Mouse (Mus musculus) layer of hippocampus, postnatal 10 days (tissue): ENCODE data around the gene Kcnmb4. TPM values are rescaled to one million over a fixed set of nuclear protein-coding genes. Genes with fewer than 3 reads are reported as not detected.

ENCODE experiments used
- DNase-seq, 2 experiments: peaks; one replicate each; pipeline ENCODE4 v3.0.0; 2021; ENCODE audit warnings: low spot score in 2 of 2
- long read RNA-seq: library from polyadenylated mRNA; stranded (forward); transcript quantifications from one replicate; pipeline ENCODE4 v2.0.0, GENCODE M21; 2023
- total RNA-seq, 2 experiments: library from RNA; stranded (reverse); gene quantifications; 2 replicates each; pipeline ENCODE4 v1.2.3; 2021

Kcnmb4 gene
- 10 to 100 TPM; 80.0 to 80.3 TPM for total RNA-seq
- long read RNA-seq, transcript Kcnmb4-201 (3 exons, 1,367 nt): major isoform, 112 of 125 reads
- long read RNA-seq, partial matches to known transcripts: 1 of 125 reads
- long read RNA-seq, other reads (novel, unspliced or antisense): 12 of 125 reads

DNA sequence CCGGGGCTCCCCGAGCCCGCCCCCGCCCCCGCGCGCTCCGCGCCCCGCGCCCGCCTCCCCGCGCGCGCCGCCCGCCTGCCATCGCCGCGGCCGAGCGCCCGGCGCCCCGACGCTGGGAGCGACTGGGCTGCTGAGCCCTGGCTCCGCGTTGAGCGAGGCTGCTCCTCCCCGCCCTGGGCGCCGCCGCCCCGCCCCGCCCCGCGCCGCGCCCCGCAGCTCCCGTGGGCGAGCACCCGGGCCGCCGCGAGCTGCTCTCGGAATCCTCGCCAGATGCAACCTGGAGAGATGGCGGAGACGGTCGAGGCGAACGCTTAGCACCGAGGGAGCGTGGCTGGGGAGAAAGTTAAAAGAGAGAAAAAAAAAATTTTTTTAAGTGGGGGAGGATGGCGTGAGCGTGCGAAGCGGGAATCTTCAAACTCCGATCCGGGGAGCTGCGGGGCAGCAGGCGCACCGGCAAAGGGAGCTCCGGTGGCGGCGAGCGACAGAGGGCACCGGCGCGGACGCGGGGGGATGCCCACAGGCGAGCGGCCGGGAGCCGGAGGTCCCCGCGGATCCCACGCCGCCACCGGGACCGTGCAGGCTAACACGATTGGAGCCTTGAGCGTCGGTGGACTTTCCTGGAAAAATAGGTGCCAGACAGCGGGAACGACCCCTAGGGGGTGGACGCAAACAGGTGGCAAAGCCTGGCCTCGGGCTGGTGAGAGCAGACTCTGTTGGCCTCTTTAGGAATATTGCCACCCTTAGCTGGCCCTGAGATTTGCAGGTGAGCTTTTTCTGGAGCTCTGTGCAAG lies at the start of gene Kcnmb4:
Gene Kcnmb4 (minus strand): TSS at position 120 of the 791 bp plus-strand sequence.
- DNase-seq: peak; percentile 56 to 68

DNA sequence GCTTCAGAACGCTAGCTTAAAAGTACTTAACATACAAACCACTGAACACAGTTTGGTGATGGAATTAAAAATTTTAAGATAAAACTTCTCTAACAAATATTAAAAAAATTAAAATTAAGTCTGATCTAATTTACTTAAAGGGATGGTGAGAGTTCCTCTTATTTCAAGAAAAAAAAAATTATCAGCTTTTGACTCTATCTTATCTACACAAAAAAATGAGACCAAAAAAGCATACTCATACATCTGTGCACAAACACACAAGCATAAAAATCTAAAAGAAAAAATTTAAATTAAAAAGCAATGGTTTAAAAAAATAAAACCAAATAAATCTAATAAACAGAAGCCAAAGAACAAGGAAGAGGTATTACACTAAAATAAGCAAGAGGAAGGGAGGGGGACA lies 45.9 kb upstream of the Kcnmb4 start:
- no peak for DNase-seq

DNA sequence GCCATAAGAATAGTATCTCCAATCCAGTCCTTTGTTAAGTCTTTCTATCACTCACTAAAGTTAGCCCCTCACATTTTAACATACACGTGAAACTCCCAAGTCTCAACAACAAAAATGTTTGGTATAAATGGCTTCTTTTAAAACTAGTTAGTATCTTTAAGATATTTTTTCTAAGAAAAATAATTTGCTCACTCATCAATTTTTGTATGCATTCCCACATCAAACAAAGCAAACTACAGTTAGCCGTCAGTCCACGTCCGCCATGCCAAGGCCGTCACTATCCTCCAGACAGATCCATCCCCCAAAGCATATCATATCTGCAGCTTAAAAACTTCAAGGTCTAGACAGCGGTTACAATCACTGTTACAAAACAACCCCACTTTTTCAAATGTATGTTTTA lies 41.9 kb upstream of the Kcnmb4 start:
- DNase-seq: no peak

GRCm38 (mm10) chr10:116515158-116515557 lies 41.5 kb upstream of the Kcnmb4 start:
- DNase-seq: no peak

DNA sequence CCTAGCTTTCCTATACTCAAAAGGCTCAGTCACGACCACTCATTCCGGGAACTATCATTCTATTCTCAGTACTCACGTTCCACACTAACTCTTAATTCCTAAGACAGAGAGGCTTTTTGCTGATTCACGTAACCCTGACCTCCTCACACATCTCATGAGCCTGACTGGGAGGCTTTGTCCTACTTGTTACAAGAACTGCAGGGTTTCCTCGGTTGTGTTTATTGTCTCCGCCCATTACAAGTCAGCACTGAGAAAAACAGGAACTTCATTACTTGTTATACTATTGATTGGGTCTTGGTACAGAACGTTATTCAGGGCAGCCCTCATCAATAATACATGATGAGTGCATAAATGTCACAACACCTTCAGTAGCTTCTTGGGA lies 39.6 kb upstream of the Kcnmb4 start:
- no peak for DNase-seq

DNA sequence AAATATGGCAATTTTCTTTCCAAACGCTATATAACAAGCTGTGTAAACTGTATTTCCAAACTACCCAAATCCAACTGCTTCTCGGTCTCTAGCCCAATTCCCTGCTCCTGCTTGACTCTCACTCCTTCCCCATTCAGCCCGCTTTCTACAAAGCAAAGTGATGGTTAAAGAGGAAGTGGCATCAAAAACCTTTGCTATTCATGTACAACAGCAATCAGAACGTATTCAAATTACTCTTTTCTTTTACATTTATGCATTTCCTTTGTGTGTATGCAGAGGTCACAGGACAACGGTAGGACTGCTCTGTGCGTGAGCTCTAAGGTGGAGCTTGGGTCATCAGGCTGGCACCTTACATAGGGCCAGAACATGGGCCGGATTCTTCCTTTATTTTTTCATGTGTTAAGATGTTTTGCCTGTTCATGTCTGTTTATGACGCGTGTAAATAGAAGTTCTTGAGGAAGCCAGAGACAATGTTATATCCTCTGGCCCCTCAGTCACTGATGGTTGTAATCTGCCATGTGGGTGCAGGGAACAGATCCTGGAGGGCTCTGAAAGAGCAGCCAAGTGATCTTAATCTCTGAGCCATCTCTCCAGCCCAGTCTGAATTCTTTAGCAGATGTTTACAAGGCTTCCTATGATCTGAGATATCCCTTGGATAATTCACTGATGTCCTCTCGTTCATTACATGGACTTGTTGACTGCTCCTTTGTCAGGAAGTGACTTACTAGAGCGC lies 39.0 kb upstream of the Kcnmb4 start:
- no peak for DNase-seq

DNA sequence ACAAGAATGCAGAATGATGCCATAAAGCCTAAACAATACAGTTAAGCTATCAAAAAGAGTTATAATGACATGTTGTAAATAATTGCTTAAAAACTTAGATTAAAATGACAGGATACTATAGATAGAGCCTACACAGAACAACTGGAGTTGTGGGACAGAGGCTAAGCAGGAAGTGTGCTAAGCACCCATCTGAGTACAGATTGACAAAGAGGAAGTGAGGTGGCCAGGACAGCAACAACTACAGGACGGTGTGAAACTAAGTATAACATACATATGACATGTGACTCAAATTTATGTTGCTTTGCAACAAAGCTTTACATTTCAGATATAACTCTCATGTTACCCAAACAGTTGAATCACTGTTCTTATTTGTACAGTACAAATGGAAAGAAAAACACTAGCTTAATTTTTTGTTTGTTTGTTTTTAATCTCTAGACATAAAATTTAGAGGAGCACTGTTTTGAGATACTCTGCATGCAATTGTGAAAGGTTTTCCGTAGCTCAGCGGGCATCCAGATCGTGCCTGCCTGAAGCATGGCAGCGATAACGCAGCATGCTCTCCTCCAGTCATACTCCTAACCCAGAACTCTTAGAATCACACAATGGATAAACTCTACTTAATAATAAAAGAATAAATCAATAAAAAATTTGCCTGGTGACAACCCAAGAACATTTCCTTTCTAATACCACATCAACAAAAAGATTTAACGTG lies 31.8 kb upstream of the Kcnmb4 start:
- no peak for DNase-seq

DNA sequence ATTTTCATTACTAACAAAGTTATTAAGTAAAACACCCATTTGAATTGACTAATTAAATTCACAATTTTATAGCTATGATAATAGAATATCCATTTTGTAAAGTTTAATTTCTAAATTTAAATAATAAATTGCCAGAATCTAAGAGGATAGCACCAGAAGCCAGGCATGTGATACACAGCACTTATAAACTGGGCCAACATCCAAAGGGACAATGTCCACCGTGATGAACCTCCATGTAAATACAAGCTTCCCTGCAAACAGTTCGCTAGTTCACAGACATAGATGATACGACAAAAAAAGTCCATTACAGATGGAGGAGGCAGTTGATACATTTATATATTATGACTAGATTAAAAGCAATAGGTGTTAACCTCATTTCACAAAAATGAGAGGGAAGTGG lies 19.1 kb upstream of the Kcnmb4 start:
- no peak for DNase-seq

DNA sequence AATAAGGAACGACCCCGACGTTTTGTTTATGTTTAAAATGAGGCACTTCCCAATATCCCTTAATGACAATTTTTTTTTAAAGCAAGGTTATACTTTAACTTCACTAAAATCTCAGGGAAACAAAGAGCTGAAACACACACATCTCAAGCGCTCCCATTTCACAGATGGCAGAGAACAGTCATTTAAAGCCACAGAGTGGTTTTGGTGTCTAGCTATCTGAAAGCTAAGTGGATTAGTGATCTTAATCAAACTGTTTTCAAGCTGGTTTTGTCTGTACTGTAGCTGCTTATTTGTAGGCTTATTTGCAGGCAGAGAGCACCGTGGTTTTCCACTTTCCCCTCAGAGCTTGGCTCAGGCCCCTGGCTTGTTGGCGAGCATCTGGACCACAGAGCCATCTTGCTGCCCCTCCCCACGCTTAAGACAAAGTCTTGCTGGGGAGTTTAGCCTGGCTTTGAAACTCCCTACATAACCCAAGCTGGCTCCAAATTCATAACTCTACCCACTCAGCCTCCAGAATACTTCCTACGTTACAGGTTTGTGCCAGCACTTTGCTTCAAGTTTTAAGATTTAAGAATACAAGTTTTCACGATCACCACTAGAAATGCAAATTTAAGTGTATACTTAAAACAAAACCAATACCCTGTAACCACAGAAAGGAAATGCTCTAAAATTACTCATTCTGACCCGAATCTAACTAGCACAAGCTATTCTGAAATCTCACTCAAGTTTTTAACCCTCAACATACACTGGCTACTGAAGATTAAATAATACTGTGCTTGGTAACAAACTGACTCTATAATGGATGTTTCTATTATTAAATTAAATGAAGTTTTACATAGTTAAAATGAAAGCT lies 13.4 kb upstream of the Kcnmb4 start:
- no peak for DNase-seq

DNA sequence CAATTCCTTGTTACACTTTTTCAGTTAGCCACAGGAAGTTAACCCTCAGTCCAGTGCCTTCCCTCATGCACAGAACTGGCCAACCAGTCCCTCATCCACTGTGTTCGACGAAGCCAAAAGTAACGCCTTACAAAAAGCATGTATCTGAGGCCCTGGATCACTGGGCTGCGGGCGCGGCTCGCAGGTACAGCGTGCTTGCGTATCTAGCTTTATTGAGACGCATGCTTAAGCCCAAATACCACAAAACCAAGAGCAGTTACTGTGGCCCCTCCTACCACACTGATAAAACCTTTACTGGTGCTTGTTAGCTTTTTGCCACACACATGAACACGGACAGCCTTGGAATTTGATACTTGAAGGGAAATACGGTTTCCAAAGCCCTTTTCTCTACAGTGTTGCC lies 8.2 kb upstream of the Kcnmb4 start:
- no peak for DNase-seq

GRCm38 (mm10) chr10:116480988-116481387 lies 7.3 kb upstream of the Kcnmb4 start:
- no peak for DNase-seq

DNA sequence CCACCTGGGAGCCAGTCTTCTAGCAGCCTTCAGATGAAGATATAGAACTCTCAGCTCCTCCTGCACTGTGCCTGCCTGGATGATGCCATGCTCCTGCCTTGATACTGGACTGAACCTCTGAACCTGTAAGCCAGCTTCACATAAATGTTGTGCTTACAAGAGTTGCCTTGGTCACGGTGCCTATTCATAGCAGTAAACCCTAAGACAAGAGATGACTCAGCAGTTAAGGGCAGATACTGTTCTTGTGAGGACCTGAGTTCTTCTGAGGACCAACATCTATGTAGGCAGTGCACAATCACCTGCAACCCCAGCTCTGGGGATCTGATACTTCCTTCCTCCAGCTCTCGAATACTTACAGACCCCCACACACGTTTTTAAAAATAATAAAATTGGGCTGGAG lies 2.9 kb upstream of the Kcnmb4 start:
- DNase-seq: no peak

GRCm38 (mm10) chr10:116475725-116476124 lies 2.0 kb upstream of the Kcnmb4 start:
- no peak for DNase-seq

GRCm38 (mm10) chr10:116473071-116473758 lies 463 bp downstream of the Kcnmb4 start:
- peak; percentile 48 to 62 for DNase-seq

- DNase-seq: no peak
Observed at GRCm38 (mm10) chr10:116472579-116472978, 1.1 kb downstream of the Kcnmb4 start.

DNA sequence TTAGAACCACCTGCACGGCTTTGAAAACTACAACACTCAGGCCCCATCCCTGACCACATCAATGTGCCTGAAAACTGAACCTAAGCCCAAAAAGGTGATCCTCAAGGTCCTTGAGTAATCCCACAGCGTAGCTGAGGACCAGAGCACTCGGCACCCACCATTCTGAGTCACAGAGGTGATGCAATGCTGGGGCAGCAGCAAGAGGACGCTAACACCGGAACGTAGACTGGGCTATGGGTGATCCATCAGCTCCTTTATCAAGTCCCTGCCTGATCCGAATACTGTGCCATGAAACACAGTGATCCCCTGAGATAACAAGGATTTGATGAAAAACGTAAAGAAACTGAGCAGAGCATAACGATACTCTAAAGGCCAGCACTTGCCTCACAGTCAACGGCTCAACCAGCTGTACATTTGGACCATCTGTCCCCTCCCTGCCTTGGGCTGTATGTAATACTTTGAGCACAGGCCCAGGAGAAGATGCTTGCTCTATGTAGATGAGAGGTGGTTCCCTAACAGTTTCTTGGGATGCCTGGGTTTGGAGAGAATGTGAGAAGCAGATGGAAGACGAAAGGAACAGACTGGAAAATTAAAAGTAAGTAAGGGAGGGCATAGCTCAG lies 3.3 kb downstream of the Kcnmb4 start:
- no peak for DNase-seq

DNA sequence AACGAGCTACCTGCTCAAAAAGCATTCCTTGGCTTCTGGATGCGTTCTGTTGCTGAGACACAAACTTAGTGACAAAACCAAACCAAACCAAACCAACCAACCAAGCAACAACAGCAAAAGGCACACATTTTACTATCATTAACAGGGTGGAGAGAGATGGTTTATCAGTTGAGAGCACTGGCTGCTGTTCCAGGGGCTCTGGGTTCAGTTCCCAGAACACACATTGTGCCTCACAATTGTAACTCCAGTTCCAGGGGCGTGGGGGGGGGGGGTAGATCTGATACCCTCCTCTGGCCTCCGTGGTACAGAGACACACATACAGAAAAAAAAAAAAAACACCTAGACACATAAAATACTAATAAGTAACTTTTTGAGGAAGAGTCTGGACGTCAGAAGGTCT lies 5.6 kb downstream of the Kcnmb4 start:
- no peak for DNase-seq

DNA sequence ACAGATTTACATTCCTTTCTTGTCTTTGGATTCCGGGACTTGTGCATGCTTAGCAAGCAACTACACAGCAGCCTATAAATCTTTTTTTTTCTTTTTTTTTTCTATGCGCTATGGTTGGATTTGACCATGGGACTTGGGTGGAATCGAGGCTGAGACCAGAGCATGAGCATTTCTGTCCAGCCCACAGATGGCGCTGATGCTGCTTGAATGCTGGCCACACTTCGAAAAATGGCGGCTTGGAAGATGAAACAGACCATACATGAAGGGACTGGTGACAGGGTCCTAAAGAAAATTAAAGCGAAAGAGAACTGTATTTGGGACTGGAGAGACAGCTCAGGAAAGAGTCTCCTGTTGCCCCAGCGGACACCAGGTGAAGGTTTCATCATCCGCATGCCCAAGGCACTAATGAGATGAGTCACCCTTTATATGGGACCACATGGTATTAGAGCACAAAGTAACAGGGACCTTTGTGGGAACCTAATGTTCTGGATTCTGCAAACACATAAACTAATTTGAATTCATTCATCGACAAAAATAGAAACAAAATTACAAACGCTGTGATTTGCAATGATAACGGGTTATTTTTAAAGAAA lies 9.8 kb downstream of the Kcnmb4 start:
- peak in 1 of 2 experiments; percentile 1 for DNase-seq

- no peak for DNase-seq
Observed at GRCm38 (mm10) chr10:116461443-116461842, 12.2 kb downstream of the Kcnmb4 start.
